Mouse (Mus musculus): ENCODE results near the gene Nags. TPM values are rescaled to one million over a fixed set of nuclear protein-coding genes. Genes with fewer than 3 reads are reported as not detected.
A peak's percentile ranks its signal among the peaks of the same experiment; 100 is the strongest.
"Not testable (repeated sequence)": the region's sequence is repeated elsewhere in the genome, so short reads cannot be mapped to it uniquely, and the experiment has no call there.

Gene Nags
- polyA plus RNA-seq, 1 experiment, result 87.7 TPM

- Histone ChIP-seq H3K27ac (ENCODE audit: insufficient read depth, low read depth, low read length) (no peak within 1 kb of the TSS), H3K27me3 (ENCODE audit: control insufficient read depth, insufficient read depth, low read length) (no peaks in the 10 kb centered on the region)
Observed at GRCm38 (mm10) chr11:102156039-102156785, 10.9 kb downstream of the Nags start, which contains the start of gene Tmem101. Gene Tmem101 (minus strand): TSS chr11:102156404.

GRCm38 (mm10) chr11:102156786-102157089, 11.4 kb downstream of the Nags start:
- H3K4me3 ChIP-seq (ENCODE audit: low read depth, low read length), result no peak overlapping the region
- WGBS, result 20% methylated on average over 1 of the region's 1 CpGs
- TF ChIP-seq CTCF (IDR thresholded peaks at IDR 0.05; ENCODE audit: extremely low read depth, insufficient read length, insufficient replicate concordance, low read depth, low read length) (no peak), POLR2A (IDR thresholded peaks at IDR 0.05; ENCODE audit: low read depth, low read length) (no peak)
- H3K27ac ChIP-seq (ENCODE audit: insufficient read depth, low read depth, low read length), result no peak overlapping the region
- peaks cover 4% of the 10 kb centered on the region; the same call in 1 of the 2 replicates for H3K4me1 ChIP-seq (ENCODE audit: control insufficient read depth, insufficient read depth, insufficient read length, low read length)
- peaks cover 19% of the 10 kb centered on the region for H3K36me3 ChIP-seq (ENCODE audit: control insufficient read depth, insufficient read depth, low read length)
- no peaks in the 10 kb centered on the region for H3K27me3 ChIP-seq (ENCODE audit: control insufficient read depth, insufficient read depth, low read length)

More at GRCm38 (mm10) chr11:102156039-102156785, 10.9 kb downstream of the Nags start, which contains the start of gene Tmem101:
- no peak for TF ChIP-seq CTCF (IDR thresholded peaks at IDR 0.05; ENCODE audit: extremely low read depth, insufficient read length, insufficient replicate concordance, low read depth, low read length)
- peak; percentile 29; the same call in 1 of the 2 replicates for TF ChIP-seq POLR2A (IDR thresholded peaks at IDR 0.05; ENCODE audit: low read depth, low read length)
- Histone ChIP-seq H3K4me1 (ENCODE audit: control insufficient read depth, insufficient read depth, insufficient read length, low read length) (peaks cover 4% of the 10 kb centered on the region; the same call in 1 of the 2 replicates), H3K4me3 (ENCODE audit: low read depth, low read length) (peak within 1 kb of the TSS; percentile 90), H3K36me3 (ENCODE audit: control insufficient read depth, insufficient read depth, low read length) (peaks cover 24% of the 10 kb centered on the region)
- WGBS, result under 1% methylated on average over 37 of the region's 37 CpGs

- WGBS, result 78% methylated on average over 2 of the region's 2 CpGs
- H3K27ac ChIP-seq (ENCODE audit: insufficient read depth, low read depth, low read length); H3K4me1 ChIP-seq (ENCODE audit: control insufficient read depth, insufficient read depth, insufficient read length, low read length); H3K27me3 ChIP-seq (ENCODE audit: control insufficient read depth, insufficient read depth, low read length); H3K4me3 ChIP-seq (ENCODE audit: low read depth, low read length): not testable (repeated sequence)
- peaks cover 21% of the 10 kb centered on the region for H3K36me3 ChIP-seq (ENCODE audit: control insufficient read depth, insufficient read depth, low read length)
Observed at GRCm38 (mm10) chr11:102158024-102158423, 12.7 kb downstream of the Nags start.

- TF ChIP-seq POLR2A (IDR thresholded peaks at IDR 0.05; ENCODE audit: low read depth, low read length), result no peak
- no peak for TF ChIP-seq CTCF (IDR thresholded peaks at IDR 0.05; ENCODE audit: extremely low read depth, insufficient read length, insufficient replicate concordance, low read depth, low read length)
- no peaks in the 10 kb centered on the region for H3K27me3 ChIP-seq (ENCODE audit: control insufficient read depth, insufficient read depth, low read length)
- H3K4me3 ChIP-seq (ENCODE audit: low read depth, low read length), result no peak overlapping the region
- H3K4me1 ChIP-seq (ENCODE audit: control insufficient read depth, insufficient read depth, insufficient read length, low read length), result peaks cover 4% of the 10 kb centered on the region; the same call in 1 of the 2 replicates
- WGBS, result 58% methylated on average over 5 of the region's 5 CpGs
- no peak overlapping the region for H3K27ac ChIP-seq (ENCODE audit: insufficient read depth, low read depth, low read length)
- H3K36me3 ChIP-seq (ENCODE audit: control insufficient read depth, insufficient read depth, low read length), result peaks cover 23% of the 10 kb centered on the region
Observed at GRCm38 (mm10) chr11:102159781-102160180, 14.5 kb downstream of the Nags start.

GRCm38 (mm10) chr11:102165971-102166722, 20.8 kb downstream of the Nags start:
- Histone ChIP-seq H3K4me3 (ENCODE audit: low read depth, low read length) (no peak overlapping the region), H3K27me3 (ENCODE audit: control insufficient read depth, insufficient read depth, low read length) (no peaks in the 10 kb centered on the region), H3K36me3 (ENCODE audit: control insufficient read depth, insufficient read depth, low read length) (peaks cover 42% of the 10 kb centered on the region), H3K4me1 (ENCODE audit: control insufficient read depth, insufficient read depth, insufficient read length, low read length) (peaks cover 3% of the 10 kb centered on the region; the same call in 1 of the 2 replicates), H3K27ac (ENCODE audit: insufficient read depth, low read depth, low read length) (peak overlapping the region; percentile 76)
- TF ChIP-seq POLR2A (IDR thresholded peaks at IDR 0.05; ENCODE audit: low read depth, low read length) (no peak), CTCF (IDR thresholded peaks at IDR 0.05; ENCODE audit: extremely low read depth, insufficient read length, insufficient replicate concordance, low read depth, low read length) (no peak)
- WGBS, result 32% methylated on average over 6 of the region's 6 CpGs

DNA sequence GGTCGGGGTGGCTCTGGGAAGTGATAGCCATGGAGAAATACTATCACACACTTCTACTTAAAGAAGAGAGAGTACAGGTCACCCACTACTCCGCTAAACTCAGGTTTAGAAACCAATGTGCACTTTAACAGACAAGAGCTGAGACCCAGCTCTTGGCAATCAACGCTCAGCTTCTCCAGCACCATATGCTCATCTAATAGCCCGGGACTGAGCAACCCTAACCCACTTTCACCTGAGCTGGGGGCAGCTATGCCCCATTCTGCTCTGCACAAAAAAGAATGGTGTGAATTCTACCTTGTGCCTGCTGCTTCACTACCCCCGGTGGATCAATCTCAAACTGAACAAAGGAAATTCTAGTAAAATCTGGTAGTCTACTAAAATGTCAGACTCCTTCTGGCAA, 22.2 kb downstream of the Nags start:
- peaks cover 3% of the 10 kb centered on the region; the same call in 1 of the 2 replicates for H3K4me1 ChIP-seq (ENCODE audit: control insufficient read depth, insufficient read depth, insufficient read length, low read length)
- H3K27me3 ChIP-seq (ENCODE audit: control insufficient read depth, insufficient read depth, low read length), result no peaks in the 10 kb centered on the region
- no peak for TF ChIP-seq CTCF (IDR thresholded peaks at IDR 0.05; ENCODE audit: extremely low read depth, insufficient read length, insufficient replicate concordance, low read depth, low read length)
- TF ChIP-seq POLR2A (IDR thresholded peaks at IDR 0.05; ENCODE audit: low read depth, low read length), result no peak
- H3K36me3 ChIP-seq (ENCODE audit: control insufficient read depth, insufficient read depth, low read length), result peaks cover 38% of the 10 kb centered on the region
- no peak overlapping the region for H3K4me3 ChIP-seq (ENCODE audit: low read depth, low read length)
- 92% methylated on average over 5 of the region's 5 CpGs for WGBS
- no peak overlapping the region for H3K27ac ChIP-seq (ENCODE audit: insufficient read depth, low read depth, low read length)

GRCm38 (mm10) chr11:102168689-102169088, 23.4 kb downstream of the Nags start:
- 55% methylated on average over 5 of the region's 5 CpGs for WGBS
- peaks cover 29% of the 10 kb centered on the region for H3K36me3 ChIP-seq (ENCODE audit: control insufficient read depth, insufficient read depth, low read length)
- H3K4me1 ChIP-seq (ENCODE audit: control insufficient read depth, insufficient read depth, insufficient read length, low read length), result peaks cover 3% of the 10 kb centered on the region; the same call in 1 of the 2 replicates
- no peaks in the 10 kb centered on the region for H3K27me3 ChIP-seq (ENCODE audit: control insufficient read depth, insufficient read depth, low read length)
- no peak for TF ChIP-seq CTCF (IDR thresholded peaks at IDR 0.05; ENCODE audit: extremely low read depth, insufficient read length, insufficient replicate concordance, low read depth, low read length)
- no peak for TF ChIP-seq POLR2A (IDR thresholded peaks at IDR 0.05; ENCODE audit: low read depth, low read length)
- no peak overlapping the region for H3K4me3 ChIP-seq (ENCODE audit: low read depth, low read length)
- H3K27ac ChIP-seq (ENCODE audit: insufficient read depth, low read depth, low read length), result no peak overlapping the region

All from small intestine, adult 2 months (tissue).